Mouse (Mus musculus): ENCODE measurements at regions not wholly inside any gene's neighbourhood (a gene's known extent, or its start where the extent isn't known, plus 50 kb on each side); places are given as distances from the start of the nearest gene placed in this dataset.

DNA sequence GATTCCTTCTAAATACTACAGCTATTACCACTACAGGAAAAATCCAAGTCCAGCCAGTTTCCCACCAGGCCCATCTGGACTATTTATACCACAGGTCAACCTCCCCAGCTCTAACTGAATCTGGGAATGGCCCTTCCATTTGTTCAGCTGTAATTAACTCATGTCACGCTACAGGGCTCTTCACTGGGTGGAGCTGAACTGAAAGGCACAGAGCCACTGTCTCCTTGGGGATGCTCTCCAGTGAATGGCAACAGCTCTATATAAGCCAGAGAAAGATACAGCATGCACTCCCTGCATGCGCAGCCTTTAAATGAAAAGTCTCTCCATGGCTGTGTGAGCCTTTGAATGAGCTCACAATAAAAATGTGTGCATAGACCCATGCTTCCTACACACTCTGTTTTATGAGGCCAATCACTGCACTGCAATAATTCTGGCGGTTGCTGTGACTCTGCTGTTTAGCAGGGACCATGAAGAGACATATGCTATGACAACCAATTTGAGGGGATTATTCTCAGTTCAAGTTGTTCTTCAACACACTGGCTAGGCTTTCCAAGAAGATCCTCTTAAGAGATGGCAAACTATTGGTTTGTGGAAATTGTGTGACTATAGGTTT lies 376.3 kb upstream of the Kif18a start:
- no peak for DNase-seq (ENCODE audit: extremely low read depth, low read depth, low spot score)

DNA sequence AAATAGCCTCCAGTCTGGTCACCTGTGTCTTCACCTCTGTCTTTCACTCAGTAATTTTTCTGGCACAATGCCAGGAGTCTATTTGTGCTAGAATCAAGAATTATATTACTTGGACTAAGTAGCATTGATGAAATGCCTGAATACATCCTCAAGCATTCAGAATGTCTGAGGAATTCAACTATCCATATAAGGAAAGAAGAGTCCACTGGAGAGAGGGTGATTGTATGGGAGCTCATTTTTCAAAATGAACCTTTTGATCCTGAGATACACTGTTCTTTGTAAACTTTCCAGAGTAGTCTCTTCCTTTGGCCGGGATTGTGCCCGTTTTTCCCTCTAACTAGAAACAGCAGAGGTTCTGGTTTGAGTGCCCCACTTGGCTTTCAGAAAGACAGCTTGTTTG lies 367.0 kb upstream of the Kif18a start:
- no peak for DNase-seq (ENCODE audit: extremely low read depth, low read depth, low spot score)

GRCm38 (mm10) chr2:108913967-108914366 lies 366.6 kb upstream of the Kif18a start:
- no peak for DNase-seq (ENCODE audit: extremely low read depth, low read depth, low spot score)

DNA sequence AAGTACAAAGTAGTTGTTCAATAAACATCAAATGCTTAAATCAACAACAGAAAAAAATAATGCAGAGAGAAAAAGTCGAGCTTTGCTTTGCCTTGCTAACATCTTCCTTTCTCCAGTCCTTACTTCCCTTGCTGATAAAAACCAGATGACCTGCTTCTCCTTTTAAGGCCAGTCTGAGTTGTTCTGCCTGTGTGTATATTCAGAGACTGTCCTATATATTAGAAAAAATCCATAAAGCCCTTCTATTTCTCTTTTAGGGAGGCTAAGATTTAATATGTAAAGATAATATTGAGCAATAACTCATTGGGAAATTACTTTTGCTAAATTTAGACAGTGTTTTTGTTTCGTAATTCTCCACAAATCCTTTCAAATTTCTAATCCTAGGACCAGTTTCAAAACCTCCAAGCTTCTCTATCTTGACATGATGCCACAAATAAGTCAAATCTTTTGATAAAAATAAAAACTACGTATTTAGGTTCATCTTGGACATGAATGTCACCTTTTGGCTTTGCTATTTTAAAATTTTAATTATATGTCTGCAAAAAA lies 361.0 kb upstream of the Kif18a start:
- peak; percentile 14 for DNase-seq (ENCODE audit: extremely low read depth, low read depth, low spot score)

GRCm38 (mm10) chr2:108920111-108920510 lies 360.4 kb upstream of the Kif18a start:
- DNase-seq (ENCODE audit: extremely low read depth, low read depth, low spot score), result no peak

- no peak for DNase-seq (ENCODE audit: extremely low read depth, low read depth, low spot score)
These were observed 344.4 kb upstream of the Kif18a start for GRCm38 (mm10) chr2:108935981-108936762.

DNA sequence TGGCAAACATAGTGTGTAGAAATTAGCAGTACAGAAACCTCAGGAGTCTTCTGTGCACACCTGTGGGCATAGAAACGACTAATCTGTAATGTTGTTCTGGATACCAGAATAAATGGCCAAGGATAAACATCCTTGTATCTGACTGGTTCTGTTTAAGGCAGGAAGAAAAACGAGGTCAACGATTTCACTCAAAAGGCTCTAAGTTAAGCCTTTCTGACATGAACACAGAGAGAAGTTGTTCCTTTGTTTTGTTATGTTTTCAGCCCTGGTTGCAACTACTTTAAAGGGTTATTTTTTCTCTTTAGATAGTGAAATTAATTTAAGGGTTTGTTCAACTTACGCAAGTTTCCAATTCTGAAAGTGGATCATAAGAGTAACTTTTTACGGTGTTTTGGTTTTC lies 299.6 kb upstream of the Kif18a start:
- no peak for DNase-seq (ENCODE audit: extremely low read depth, low read depth, low spot score)

DNA sequence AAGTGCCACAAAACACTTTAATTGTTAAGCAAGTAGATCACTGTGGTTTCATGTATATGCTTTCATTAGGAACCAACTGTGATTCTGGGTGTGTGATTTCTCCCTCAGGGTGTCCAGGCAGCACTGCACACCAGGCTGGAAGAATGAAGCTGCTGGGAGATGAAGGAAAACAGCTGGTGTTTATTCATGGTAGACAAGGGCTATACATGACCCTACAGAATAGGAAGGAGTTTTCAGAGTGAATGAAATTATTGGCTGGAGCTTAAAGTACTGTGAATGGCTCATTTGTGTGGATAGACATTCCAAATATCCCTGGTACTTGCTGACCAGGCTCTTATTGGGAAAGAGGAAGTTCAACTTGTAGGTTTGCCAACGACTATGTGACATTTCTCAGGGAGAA lies 264.3 kb upstream of the Kif18a start:
- DNase-seq (ENCODE audit: extremely low read depth, low read depth, low spot score), result no peak

GRCm38 (mm10) chr2:109017018-109017707 lies 263.4 kb upstream of the Kif18a start:
- no peak for DNase-seq (ENCODE audit: extremely low read depth, low read depth, low spot score)

DNA sequence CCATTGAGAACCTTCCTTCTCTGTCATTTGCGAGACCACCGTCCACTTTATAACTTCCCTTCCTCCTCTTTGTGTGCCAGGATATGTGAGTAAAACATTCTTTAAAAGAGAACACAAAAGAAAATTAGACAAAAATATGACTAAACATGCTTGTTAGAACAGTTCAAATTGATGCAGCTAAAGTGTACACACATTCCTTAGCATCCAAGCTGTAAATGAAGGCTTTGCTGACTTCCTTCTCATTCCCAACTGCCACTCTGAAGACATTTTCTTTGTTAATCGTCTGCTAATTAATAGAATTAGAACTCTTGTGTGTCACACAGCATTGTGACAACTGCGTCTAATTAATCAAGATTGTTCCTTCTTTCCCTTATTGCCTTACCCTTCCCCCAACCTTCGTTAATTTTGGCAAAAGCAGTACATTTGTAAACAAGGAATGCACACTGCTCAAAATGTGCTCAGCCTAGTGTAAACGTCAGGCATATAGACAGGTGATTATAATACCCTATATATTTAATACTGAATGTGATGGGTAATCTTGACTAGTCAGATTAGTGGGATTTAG lies 242.3 kb upstream of the Kif18a start:
- no peak for DNase-seq (ENCODE audit: extremely low read depth, low read depth, low spot score)

All from fat pad, adult 2 months (tissue).